Mouse (Mus musculus): ENCODE measurements around the gene Kif20b. TPM values are rescaled to one million over a fixed set of nuclear protein-coding genes. Genes with fewer than 3 reads are reported as not detected.

Gene Kif20b
- polyA plus RNA-seq (2015; fragmentation: Nextera tagmentation; extraction: Ambion mirVana) = 10.0 and 12.3 TPM in 2 replicates

GRCm38 (mm10) chr19:34921652-34922602, at the start of gene Kif20b:
TSS of gene Kif20b (plus strand) at chr19:34922361.

GRCm38 (mm10) chr19:34878603-34879541, 43.3 kb upstream of the Kif20b start, which contains the start of gene Pank1:
TSS of gene Pank1 (minus strand) at chr19:34879455.

MicroRNAs within 50 kb of the gene (microRNA counts, 519-probe panel; counts per million panel counts)
- 296 counts per million, percentile 58 among the panel's probes with 10 or more counts for microRNA mmu-miR-1950

Small RNA genes within 50 kb of the gene (microRNA-seq; reads per million reads assigned to microRNA genes)
- 0.10 to 0.21 reads per million in 2 experiments for gene Mir1950

Other genes starting within 250 kb of the Kif20b start
- gene Slc16a12, start 175.1 kb upstream of the Kif20b start, polyA plus RNA-seq (2015; fragmentation: Nextera tagmentation; extraction: Ambion mirVana) = 3.6 and 4.6 TPM in 2 replicates
- gene Pank1, start 42.9 kb upstream of the Kif20b start, polyA plus RNA-seq (2015; fragmentation: Nextera tagmentation; extraction: Ambion mirVana) = 6.6 and 8.1 TPM in 2 replicates

All from skeletal muscle tissue, postnatal 0 days (tissue).